Mouse (Mus musculus): ENCODE measurements around the gene Gm10487.
"Not testable (repeated sequence)": the region's sequence is repeated elsewhere in the genome, so short reads cannot be mapped to it uniquely, and the experiment has no call there.

The Gm10487 gene

DNA sequence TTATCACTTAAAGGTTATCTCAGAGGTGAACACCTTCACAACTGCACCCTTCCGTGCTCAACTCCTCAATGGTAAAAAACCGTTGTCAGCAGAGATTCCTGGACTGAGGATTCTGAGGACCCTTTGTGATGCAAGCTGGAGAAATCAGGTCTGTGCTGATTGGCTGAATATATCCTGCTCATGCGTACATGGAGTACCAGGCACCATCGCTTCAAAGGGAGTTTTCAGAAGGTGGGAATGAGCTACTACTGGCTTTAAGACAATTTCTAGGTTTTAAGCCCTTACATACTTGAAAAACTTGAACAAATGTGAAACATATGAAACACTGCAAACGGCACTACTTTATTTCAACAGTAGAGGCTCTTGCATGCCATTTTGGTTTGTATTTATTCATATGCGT lies at the start of gene Gm10487:
Gm10487 (minus strand) TSS at position 101 of the 400 bp plus-strand sequence.
- DNase-seq (ENCODE audit: low read depth), result not testable (repeated sequence)

All from 416B (cell line).